Mouse (Mus musculus): ENCODE data around the gene Nccrp1.

- TF ChIP-seq CTCF (conservative IDR thresholded peaks at IDR 0.05; ENCODE audit: low read length) (no peak), NANOG (IDR thresholded peaks at IDR 0.05; ENCODE audit: borderline replicate concordance, low read length) (no peak), POU5F1 (IDR thresholded peaks at IDR 0.05; ENCODE audit: borderline replicate concordance, low read length) (no peak)
Observed at GRCm38 (mm10) chr7:28555939-28556535, 9.0 kb upstream of the Nccrp1 start.

Measured in E14TG2a.4 (cell line).